Mouse (Mus musculus): ENCODE data around the gene Cd320.

- TF ChIP-seq BHLHE40 (IDR thresholded peaks at IDR 0.05; ENCODE audit: borderline replicate concordance, low read depth, low read length) (no peak), NRF1 (IDR thresholded peaks at IDR 0.05; ENCODE audit: insufficient read depth, low read depth, low read length, poor library complexity, severe bottlenecking) (no peak), CTCF (IDR thresholded peaks at IDR 0.05 in 2 of 3, conservative IDR thresholded peaks at IDR 0.05 in 1 of 3; ENCODE audit: control insufficient read depth in 1 of 3, insufficient read depth in 1 of 3, low read depth in 2 of 3, low read length in 3 of 3, poor library complexity in 1 of 3, severe bottlenecking in 1 of 3) (no peak), MAFK (IDR thresholded peaks at IDR 0.05; ENCODE audit: borderline replicate concordance, low read depth, low read length) (no peak), MAZ (IDR thresholded peaks at IDR 0.05; ENCODE audit: low read depth, low read length) (no peak), POLR2A (IDR thresholded peaks at IDR 0.05; ENCODE audit: control insufficient read depth in 1 of 2, insufficient read depth in 1 of 2, low read depth in 1 of 2, low read length in 2 of 2, poor library complexity in 1 of 2) (no peak), KAT2A (conservative IDR thresholded peaks at IDR 0.05; ENCODE audit: low read depth, low read length) (no peak), EP300 (IDR thresholded peaks at IDR 0.05; ENCODE audit: low read depth in 1 of 2, low read length in 2 of 2) (no peak), CHD1 (IDR thresholded peaks at IDR 0.05; ENCODE audit: low read depth, low read length) (no peak), POLR2AphosphoS2 (IDR thresholded peaks at IDR 0.05; ENCODE audit: low read length) (no peak), E2F4 (IDR thresholded peaks at IDR 0.05; ENCODE audit: borderline replicate concordance, low read depth, low read length) (no peak), USF1 (IDR thresholded peaks at IDR 0.05; ENCODE audit: low read depth, low read length) (no peak)
Observed at GRCm38 (mm10) chr17:33851331-33851730, 8.4 kb downstream of the Cd320 start.

Measured in MEL (cell line).